Comparison of ENCODE assay signal across 27 mouse cellular contexts in the genomic region with DNA sequence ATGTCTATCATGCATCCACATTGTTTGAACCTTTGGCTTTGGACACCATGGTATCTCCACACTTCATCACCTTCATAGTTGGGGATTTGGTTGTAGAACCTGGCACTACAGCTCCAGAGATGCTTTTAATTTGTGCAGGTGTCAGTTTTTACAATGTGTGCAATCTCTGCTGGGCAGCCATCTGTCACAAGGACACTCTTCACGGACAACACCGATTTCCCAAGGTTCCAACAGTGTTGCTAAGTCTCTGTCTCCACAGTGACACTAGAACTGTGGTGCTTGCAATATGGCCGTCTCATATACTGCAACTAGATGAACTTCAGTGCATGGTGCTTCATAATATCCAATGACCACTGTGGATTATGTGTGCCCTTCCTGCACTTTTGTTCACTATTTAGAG.
A peak's percentile ranks its signal among the peaks of the same experiment; 100 is the strongest.
DNase-seq lines count a peak whose midpoint lies in the region; TF ChIP-seq lines count a peak whose summit lies in the region.
"Had no signal": no experiment of that assay in that cellular context is flagged by ENCODE, and none has a peak within 500 bp of the region (broad histone marks: within the 10 kb centered on the region; RNA-seq: fewer than 3 reads in every experiment).

No protein-coding gene starts in this region.

- H3K4me1 ChIP-seq in cerebellum, adult 2 months (ENCODE audit: control insufficient read depth, insufficient read depth, low read length) = peaks cover 8% of the 10 kb centered on the region; the same call in 1 of the 2 replicates
- H3K4me1 ChIP-seq: embryonic facial prominence, embryonic 10.5 days; embryonic facial prominence, embryonic 15.5 days; forebrain, embryonic 12.5 days; heart, embryonic 10.5 days; hindbrain, embryonic 12.5 days; megakaryocyte, embryonic 14.5 days had no signal

- TF ChIP-seq CTCF in cerebellum, adult 2 months (IDR thresholded peaks at IDR 0.05; ENCODE audit: borderline replicate concordance, insufficient read depth, low read depth, low read length) = no peak

- DNase-seq in heart, adult 11 months = peak; percentile 21
- DNase-seq in heart, postnatal 10 days = no peak
- DNase-seq in brain, adult 2 months (ENCODE audit: low read depth, low spot score) = peak; percentile 88
- peak; percentile 68 to 84 for DNase-seq in cerebellum, adult 2 months
- DNase-seq in cerebellum, postnatal 14 days = peak; percentile 24 to 63
- no peak for DNase-seq in retina, embryonic 14.5 days (ENCODE audit: low spot score)
- DNase-seq in frontal cortex, postnatal 36 days (ENCODE audit: low spot score in 2 of 2) = no peak
- DNase-seq: adrenal gland, postnatal 14 days; forebrain, postnatal 0 days; gastrocnemius, postnatal 14 days; heart, postnatal 36 days; kidney, adult 9 months; kidney, postnatal 14 days; lung, postnatal 36 days; midbrain, embryonic 14.5 days; thymus, adult 2 months; thymus, postnatal 4 days had no signal

- intact Hi-C loops in heart, postnatal 10 days (cut with DNase I) = no loop called here

- no peak overlapping the region for H3K27ac ChIP-seq in cerebellum, adult 2 months (ENCODE audit: insufficient read depth, low read length)
- H3K27ac ChIP-seq: embryonic facial prominence, embryonic 10.5 days; embryonic facial prominence, embryonic 15.5 days; forebrain, embryonic 12.5 days; heart, embryonic 10.5 days; heart, embryonic 15.5 days; hindbrain, embryonic 12.5 days; limb, embryonic 13.5 days; neural tube, embryonic 12.5 days had no signal

- H3K4me3 ChIP-seq in cerebellum, adult 2 months (replicated peaks; ENCODE audit: insufficient read depth, low read depth, low read length) = no peak overlapping the region
- H3K4me3 ChIP-seq: embryonic facial prominence, embryonic 10.5 days; embryonic facial prominence, embryonic 15.5 days; forebrain, embryonic 12.5 days; heart, embryonic 10.5 days; heart, embryonic 15.5 days; hindbrain, embryonic 12.5 days; limb, embryonic 13.5 days; megakaryocyte, embryonic 14.5 days; neural tube, embryonic 12.5 days had no signal

- no peak for TF ChIP-seq POLR2A in cerebellum, adult 2 months (IDR thresholded peaks at IDR 0.05; ENCODE audit: borderline replicate concordance, insufficient read depth, low read length)

- no peaks in the 10 kb centered on the region for H3K27me3 ChIP-seq in cerebellum, adult 2 months (ENCODE audit: control insufficient read depth, insufficient read depth, low read length)
- H3K27me3 ChIP-seq: embryonic facial prominence, embryonic 15.5 days; forebrain, embryonic 12.5 days; heart, embryonic 15.5 days; hindbrain, embryonic 12.5 days; limb, embryonic 13.5 days; megakaryocyte, embryonic 14.5 days; neural tube, embryonic 12.5 days; Patski had no signal

- WGBS in cerebellum, adult 2 months = 14% methylated on average over 3 of the region's 3 CpGs

Comparison
In these comparisons a context has a peak if more than half of its experiments do, and no peak if none do; other contexts are left out.
1. DNase-seq: peak in heart, adult 11 months (single experiment), brain, adult 2 months (single experiment), cerebellum, adult 2 months (2 of 2) and cerebellum, postnatal 14 days (2 of 2); none in heart, postnatal 10 days (0 of 2), retina, embryonic 14.5 days (single experiment) and frontal cortex, postnatal 36 days (0 of 2).